Mouse (Mus musculus) left cerebral cortex, adult 9 months (tissue): ENCODE data around the gene Chkb.
"Not testable (repeated sequence)": the region's sequence is repeated elsewhere in the genome, so short reads cannot be mapped to it uniquely, and the experiment has no call there.

Experiments used
- DNase-seq, 2 experiments: peaks; one replicate each; pipeline ENCODE4 v3.0.0; 2022; ENCODE audit warnings: low spot score in 2 of 2

The Chkb gene

GRCm38 (mm10) chr15:89453865-89454478 is 24.3 kb upstream of the Chkb start, which contains the start of gene Mapk8ip2:
Gene Mapk8ip2 (plus strand): TSS chr15:89453913.
- no peak for DNase-seq

GRCm38 (mm10) chr15:89452906-89453864 is 23.5 kb upstream of the Chkb start:
- no peak for DNase-seq

- no peak for DNase-seq
These were observed 12.9 kb upstream of the Chkb start for GRCm38 (mm10) chr15:89442486-89443070.

- no peak for DNase-seq
These were observed 6.2 kb upstream of the Chkb start for GRCm38 (mm10) chr15:89435878-89436277.

- no peak for DNase-seq
These were observed 4.4 kb upstream of the Chkb start for GRCm38 (mm10) chr15:89434136-89434535.

GRCm38 (mm10) chr15:89432946-89433345 is 3.2 kb upstream of the Chkb start:
- DNase-seq: no peak

GRCm38 (mm10) chr15:89431806-89432205 is 2.1 kb upstream of the Chkb start:
- DNase-seq: no peak

GRCm38 (mm10) chr15:89431271-89431670 is 1.6 kb upstream of the Chkb start:
- DNase-seq: no peak

- not testable (repeated sequence) for DNase-seq
These were observed 1.1 kb upstream of the Chkb start for GRCm38 (mm10) chr15:89430771-89431170.

GRCm38 (mm10) chr15:89430341-89430740 is 633 bp upstream of the Chkb start:
- no peak for DNase-seq

GRCm38 (mm10) chr15:89428821-89429351 is 822 bp downstream of the Chkb start:
- no peak for DNase-seq

GRCm38 (mm10) chr15:89428136-89428790 is 1.4 kb downstream of the Chkb start:
- no peak for DNase-seq

- no peak for DNase-seq
These were observed 3.0 kb downstream of the Chkb start for GRCm38 (mm10) chr15:89426716-89427115.

- no peak for DNase-seq
These were observed 4.0 kb downstream of the Chkb start, which contains the start of gene Cpt1b for GRCm38 (mm10) chr15:89425711-89426121. Gene Cpt1b (minus strand): TSS chr15:89425863.

GRCm38 (mm10) chr15:89424621-89425020 is 5.1 kb downstream of the Chkb start:
- DNase-seq: no peak

GRCm38 (mm10) chr15:89421938-89422337 is 7.8 kb downstream of the Chkb start:
- DNase-seq: no peak

- DNase-seq: no peak
These were observed 14.4 kb downstream of the Chkb start for GRCm38 (mm10) chr15:89415282-89415681.

- no peak for DNase-seq
These were observed 19.6 kb downstream of the Chkb start, which contains the start of gene Syce3 for GRCm38 (mm10) chr15:89410118-89410517. Gene Syce3 (minus strand): TSS chr15:89410503.

- no peak for DNase-seq
These were observed 23.0 kb downstream of the Chkb start for GRCm38 (mm10) chr15:89406691-89407090.

- DNase-seq: no peak
These were observed 24.7 kb downstream of the Chkb start for GRCm38 (mm10) chr15:89404831-89405623.

- no peak for DNase-seq
These were observed 27.2 kb downstream of the Chkb start for GRCm38 (mm10) chr15:89402471-89402870.
